Mouse (Mus musculus) frontal cortex, postnatal 10 days (tissue): ENCODE data around the gene Trak1.
"Not testable (repeated sequence)": the region's sequence is repeated elsewhere in the genome, so short reads cannot be mapped to it uniquely, and the experiment has no call there.

Experiments used
- DNase-seq, 2 experiments: peaks; one replicate each; pipeline ENCODE4 v3.0.0; 2022; ENCODE audit warnings: low spot score in 2 of 2, mixed read lengths in 1 of 2

Trak1 gene

GRCm38 (mm10) chr9:121430379-121430778 is 133.1 kb downstream of the Trak1 start:
- DNase-seq: no peak

DNA sequence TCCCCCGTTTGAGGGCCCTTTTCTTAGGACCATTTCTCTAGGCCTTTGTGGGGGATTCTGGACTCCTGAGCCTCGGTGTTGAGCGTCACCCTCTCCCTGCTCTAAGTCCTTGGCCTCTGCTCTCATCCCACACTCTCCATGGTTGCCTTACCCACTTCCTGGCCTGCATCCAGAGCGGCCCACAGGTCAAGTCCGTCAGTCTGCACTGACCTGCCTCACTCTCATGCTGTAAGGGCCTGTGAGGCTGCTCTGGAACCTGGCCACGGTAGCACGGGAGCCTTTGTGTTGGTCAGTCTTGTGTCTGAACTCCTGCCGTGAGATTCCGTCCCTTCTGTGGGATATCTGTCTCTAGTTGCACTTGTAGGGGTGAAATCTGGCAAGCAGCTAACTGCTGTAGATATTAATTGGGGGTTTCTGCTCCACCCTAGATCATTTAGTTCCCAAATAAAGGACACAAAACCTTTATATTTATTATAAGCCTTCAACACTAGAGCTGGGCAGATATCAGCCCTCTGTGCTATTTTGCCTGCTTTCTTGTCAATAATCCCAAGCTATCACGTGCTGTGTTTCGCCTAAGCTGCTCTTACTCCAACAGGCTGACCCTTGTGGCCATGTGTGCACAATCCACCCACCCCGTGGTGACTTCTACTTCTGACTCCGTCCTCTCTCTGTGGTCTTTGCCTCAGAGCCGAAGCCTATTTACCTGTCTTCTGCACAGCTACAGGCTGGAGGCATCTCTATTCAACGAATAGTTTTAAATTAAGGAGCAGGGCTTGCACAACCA is 136.6 kb downstream of the Trak1 start:
- DNase-seq: no peak

DNA sequence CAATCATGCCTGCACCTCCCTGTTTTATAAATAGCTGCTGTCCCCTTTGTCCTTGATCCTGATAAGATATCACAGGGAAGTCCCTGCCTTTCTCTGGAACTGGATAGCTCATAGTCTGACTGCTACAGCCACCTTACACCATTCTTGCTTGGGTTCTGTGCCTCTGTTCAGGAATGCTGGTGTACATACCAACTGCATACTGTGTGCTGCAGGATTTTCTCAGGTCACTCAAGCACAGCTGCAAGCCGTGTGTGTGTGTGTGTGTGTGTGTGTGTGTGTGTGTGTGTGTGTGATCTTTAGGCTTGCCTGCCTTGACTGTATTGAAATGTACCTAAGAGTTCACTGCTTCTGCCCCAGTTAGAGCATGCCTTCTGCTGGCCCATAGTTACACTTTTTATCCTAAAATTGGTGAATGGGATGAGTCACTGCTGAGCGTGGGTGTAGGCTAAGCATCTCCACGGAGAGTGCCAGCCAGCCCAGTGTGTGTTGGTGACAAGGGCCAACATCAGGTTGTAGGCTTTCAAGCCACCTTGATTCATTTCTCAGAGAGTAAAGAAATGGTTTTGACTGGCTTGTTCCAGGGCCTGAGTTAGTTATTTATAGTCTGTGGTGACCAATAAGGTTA is 138.1 kb downstream of the Trak1 start:
- no peak for DNase-seq

- no peak for DNase-seq
Measured at GRCm38 (mm10) chr9:121436501-121436900, 139.2 kb downstream of the Trak1 start.

DNA sequence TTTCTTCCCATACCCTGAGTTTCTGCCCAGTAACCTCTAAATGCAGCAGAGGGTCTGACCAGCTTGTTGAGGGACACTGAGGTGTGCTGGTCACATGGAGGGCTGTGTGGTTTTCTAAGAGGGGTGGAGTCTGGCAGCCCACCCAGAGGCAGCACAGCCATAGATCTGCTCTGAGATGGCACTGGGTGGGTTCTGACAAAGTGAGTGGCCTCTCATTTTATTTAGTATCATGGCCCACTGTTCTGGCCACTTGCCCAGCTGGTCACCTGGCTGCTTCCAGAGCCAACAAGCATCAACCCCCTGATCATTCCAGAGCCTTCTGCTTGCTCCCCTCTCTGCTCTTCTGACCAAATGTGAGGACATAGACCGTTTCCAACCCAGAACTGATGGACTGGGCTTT is 144.8 kb downstream of the Trak1 start:
- no peak for DNase-seq

DNA sequence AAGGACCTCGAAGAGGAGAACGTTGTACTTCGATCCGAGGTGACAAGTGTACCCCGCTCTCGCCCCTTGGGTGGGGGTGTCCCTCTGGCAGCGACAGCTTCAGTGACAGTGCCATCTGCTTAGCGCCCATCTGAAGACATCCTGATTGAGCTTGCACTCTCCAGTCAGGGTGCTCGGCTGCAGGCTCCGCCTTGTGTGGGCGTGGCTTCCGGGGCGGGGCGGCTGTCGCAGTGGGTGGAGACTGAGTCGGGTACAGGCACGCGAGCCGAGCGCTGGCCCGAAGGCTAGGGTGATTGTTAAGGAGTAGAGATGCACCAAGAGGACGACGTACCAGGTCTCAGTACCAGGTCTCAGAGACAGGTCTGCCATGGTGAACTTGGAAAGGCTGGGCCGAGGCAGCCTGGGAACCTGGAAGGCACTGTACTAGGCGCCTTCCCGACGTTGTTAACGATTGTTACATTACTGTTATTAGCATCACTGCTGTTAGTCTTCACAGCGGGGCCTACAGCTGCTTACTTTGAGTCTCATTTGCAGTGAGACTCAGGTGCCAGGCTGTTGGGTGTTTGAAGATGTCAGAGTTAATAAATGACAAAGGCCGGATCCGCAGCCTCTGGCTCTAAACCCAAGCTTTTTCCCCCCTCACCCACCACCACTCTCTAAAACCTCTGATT is 146.5 kb downstream of the Trak1 start:
- DNase-seq: no peak

GRCm38 (mm10) chr9:121444367-121444707 is 147.0 kb downstream of the Trak1 start:
- no peak for DNase-seq

DNA sequence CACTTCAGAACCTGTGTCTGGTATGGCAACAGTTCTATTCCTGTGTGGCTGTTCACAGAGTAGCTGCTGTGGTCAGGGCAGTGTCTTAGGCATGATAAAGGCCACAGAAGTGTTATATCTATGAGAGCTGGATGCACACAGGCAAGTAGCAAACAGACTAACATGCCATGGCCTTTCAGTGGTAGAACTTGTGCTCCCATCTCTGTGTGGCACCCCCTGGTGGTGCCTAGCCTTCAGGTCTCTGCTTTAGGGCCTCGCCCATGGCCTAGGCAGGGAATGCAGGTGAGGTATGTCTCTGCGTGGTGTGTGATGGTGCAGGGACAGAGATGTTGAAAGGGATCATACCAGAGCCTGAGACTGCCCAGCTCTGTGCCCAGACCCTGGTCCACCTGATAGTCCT is 148.1 kb downstream of the Trak1 start:
- no peak for DNase-seq

DNA sequence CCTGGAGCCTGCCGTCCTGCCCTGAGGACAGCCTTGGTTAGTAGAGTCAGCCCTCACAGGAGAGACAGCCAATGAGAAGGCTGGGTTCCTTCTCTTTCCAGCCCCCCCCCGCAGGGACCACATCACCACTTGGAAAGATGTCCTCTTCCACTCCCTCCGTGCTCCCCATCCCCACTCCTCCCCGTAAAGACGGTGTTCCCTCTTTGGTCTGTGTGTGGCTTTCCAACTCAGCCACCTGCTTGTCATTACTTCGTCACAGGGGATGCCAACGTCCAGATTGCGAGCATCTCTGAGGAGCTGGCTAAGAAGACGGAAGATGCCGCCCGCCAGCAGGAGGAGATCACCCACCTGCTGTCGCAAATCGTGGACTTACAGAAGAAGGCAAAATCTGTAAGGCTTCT is 149.1 kb downstream of the Trak1 start:
- no peak for DNase-seq

DNA sequence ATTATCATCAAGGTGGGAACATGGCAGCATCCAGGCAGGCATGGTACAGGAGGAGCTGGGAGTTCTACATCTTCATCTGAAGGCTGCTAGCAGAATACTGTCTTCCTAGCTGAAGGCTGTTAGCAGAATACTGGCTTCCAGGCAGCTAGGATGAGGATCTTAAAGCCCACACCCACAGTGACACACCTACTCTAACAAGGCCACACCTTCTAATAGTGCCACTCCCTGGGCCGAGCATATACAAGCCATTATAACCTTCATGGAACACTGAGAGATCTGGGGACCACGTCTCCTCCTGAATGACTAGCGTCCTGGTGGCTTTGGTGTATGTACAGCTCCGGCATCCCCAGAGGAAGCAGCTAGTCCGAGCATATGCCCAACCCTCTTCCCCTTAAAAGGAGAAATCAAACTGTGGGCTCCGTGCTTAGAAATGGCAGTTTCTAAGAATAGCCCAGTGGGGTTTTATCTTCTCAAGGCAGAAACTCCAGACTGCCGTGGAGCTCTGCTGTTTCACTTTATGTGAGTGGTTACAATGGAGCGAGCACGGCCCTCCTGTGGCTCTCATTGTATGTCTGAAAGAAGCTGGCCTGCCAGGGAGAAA is 155.1 kb downstream of the Trak1 start:
- DNase-seq: not testable (repeated sequence)

DNA sequence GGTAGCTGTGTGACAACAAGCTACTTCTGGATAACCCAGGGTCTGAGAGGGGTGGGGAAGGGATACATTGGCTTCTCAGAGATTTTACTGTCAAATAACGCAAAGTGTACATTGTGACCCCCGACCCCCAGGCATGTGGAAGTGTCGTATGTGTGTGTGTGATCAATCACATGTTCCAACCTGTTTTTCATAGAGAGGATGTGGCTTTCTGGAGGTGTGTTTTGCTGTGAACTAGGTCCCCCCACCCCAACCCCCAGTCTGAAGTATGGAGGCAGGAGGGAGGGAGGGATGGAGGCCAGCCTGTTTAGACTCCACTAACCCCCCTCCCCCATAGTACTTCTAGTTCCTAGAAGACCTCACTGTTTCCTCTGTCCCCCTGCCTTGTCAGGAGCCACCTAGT is 157.6 kb downstream of the Trak1 start:
- no peak for DNase-seq

DNA sequence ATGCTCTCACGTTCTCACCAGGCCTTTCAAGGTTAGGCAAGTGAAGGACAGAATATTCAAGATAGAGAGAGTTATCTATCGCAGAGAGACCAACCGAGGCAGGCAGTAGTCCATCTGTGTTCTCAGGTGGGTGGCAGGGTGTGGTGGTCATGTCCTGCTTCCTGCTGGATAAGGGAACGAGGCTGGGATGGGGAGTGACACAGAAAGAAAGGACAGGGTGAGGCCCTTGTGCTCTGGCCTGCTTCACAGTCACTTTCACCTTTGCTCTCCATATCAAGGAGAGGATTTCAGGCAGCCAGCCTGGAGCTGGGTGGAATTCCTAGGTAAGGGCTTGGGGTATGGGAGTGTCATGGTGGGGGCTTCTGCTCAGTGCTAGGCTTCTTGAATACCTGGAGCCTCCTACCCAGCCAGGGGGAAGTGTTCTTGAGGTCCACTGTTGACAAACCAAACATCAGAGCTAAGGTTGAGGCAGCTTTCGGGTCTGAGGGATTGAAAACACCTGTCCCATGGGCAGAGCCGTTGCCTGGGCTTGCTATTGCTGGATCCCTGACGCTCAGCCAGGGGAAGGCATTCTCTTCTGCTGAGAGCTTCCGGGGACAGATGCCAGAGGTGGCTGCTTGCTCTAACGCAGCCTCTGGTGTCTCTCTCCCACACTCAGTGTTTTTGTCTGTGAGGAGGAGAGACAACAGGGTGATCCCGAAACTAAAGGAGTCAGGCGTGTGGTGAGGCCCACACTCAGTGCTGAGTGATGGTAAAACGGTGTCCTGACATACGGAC is 159.6 kb downstream of the Trak1 start:
- DNase-seq: no peak

DNA sequence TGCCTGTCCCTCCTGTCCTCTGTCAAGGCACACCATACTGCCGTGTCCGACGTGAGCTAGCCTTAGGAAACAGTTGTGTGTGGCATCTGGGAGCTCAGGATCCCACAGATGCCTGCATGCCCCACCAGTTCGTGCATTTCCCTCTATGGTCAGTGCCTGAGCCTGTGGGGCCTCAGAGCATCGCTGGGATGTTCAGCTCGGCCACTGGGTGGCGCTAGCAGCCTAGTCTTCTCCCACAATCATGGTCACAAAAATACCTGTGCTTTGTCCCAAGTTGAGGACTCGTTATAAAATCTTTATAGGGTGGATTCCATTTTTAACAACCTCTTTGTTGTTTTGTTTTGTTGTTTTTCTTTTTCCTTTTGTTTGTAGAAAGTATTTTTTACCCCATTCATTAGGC is 161.2 kb downstream of the Trak1 start:
- DNase-seq: no peak

DNA sequence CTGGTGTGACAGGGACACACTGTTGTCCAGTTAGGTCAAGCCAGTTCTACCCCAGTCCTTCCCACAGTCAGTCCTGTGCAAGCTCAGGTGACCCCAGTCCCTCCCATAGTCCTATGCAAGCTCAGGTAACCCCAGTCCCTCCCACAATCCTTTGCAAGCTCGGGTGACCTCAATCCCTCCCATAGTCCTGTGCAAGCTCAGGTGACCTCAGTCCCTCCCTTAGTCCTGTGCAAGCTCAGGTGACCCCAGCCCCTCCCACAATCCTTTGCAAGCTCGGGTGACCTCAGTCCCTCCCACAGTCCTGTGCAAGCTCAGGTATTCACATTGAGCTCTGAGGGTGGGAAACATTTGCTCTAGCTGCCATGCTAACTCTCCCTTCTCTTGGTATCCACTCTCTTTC is 162.6 kb downstream of the Trak1 start:
- no peak for DNase-seq

DNA sequence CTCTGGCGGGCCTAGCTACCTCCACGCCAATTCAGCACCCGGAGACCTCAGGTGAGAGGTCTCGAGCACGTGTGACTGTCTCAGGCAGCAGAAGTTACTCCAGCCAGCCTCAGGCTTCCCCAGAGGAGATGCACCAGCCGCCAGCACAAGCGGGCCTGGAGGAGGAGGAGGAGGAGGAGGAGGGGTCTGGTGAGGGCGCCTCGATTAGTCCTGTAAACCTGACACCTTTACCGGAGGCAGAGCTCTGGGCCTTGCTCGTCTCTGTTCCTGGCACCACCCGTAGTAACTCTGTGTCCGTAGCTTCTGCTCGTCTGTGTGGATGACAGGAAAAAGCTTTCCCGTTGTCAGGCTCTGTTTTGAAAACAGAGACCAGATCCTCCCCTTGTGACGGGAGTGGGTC is 163.2 kb downstream of the Trak1 start:
- no peak for DNase-seq

DNA sequence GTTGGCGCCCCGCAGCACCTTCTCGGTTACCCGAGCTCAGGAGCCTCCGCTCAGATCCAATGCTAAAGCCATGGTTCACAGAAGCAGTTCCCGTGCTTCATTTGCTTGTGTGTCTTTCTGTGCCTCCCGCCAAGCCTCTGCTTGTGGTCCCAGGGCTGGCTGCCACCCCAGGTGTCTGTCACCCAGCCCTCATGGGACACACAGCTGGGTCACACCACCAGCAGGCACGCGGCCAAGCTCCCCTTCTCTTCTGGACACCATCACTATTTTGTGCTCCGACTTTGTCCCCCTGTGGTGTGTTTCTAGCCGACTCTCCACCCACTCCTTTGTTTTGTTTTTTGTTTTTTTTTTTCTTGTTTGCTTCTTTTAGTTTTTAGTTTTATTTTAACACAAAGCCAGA is 170.2 kb downstream of the Trak1 start:
- DNase-seq: no peak

- DNase-seq: no peak
Measured at GRCm38 (mm10) chr9:121469711-121470110, 172.4 kb downstream of the Trak1 start.

DNA sequence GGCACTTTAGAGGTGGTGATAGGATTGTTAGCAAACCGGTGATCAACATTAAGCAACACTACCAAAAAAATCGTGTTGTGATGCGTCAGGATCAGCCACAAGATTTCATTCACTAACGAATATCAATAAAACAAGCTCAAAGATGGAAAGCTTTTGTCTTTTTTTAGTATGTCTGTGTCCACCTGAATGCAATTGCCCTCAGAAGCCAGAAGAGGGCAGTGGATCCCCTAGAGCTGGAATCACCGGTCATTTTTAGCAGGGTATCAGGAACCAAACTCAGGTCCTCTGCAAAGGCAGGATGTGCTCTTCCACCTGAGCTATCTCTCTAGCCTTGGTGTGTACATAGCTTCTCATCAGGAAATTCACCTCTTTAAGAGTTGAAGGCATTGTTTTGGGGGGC is 177.5 kb downstream of the Trak1 start:
- no peak for DNase-seq

- DNase-seq: no peak
Measured at GRCm38 (mm10) chr9:121475488-121476452, 178.5 kb downstream of the Trak1 start.

GRCm38 (mm10) chr9:121477305-121477911 is 180.1 kb downstream of the Trak1 start:
- DNase-seq: peak in 1 of 2 experiments; percentile 75
